Mouse (Mus musculus): ENCODE measurements at regions not wholly inside any gene's neighbourhood (a gene's known extent, or its start where the extent isn't known, plus 50 kb on each side); places are given as distances from the start of the nearest gene placed in this dataset.

DNA sequence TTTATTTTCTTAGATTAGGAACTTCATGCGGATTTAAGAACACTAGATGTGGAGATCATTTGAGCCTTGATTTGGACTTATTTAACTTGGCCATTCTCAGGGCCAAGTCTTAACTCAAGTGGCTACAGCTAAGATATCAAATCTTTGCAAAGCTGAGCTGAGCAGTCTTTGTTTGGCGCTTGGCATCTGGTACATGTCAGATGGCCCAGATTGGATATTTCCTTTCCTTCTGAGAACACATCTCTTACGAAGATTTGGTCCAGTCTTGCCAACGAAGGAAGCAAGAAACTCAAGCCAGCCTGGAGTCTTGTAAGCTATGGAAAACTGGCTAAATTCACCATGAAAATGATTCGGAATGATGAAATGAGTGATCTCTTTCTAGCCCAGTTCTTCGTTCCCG is 59.1 kb upstream of the Cdc42ep3 start:
- Histone ChIP-seq H3K4me3 (ENCODE audit: low read depth, low read length) (no peak overlapping the region), H3K27ac (replicated peaks; ENCODE audit: low read depth, low read length) (no peak overlapping the region), H3K4me2 (ENCODE audit: low read depth, low read length) (no peak overlapping the region), H3K9ac (ENCODE audit: low read depth, low read length) (no peak overlapping the region), H3K27me3 (replicated peaks; ENCODE audit: control insufficient read depth, insufficient read depth, low read length) (no peaks in the 10 kb centered on the region), H3K36me3 (ENCODE audit: control insufficient read depth, insufficient read depth, low read length) (no peaks in the 10 kb centered on the region), H3K9me3 (ENCODE audit: control insufficient read depth, low read length) (no peaks in the 10 kb centered on the region), H3K4me1 (ENCODE audit: control insufficient read depth, insufficient read depth, low read length) (no peaks in the 10 kb centered on the region)
- peak; percentile 70 for DNase-seq (ENCODE audit: low spot score)
- ATAC-seq (ENCODE audit: low read depth) = no peak
- WGBS = 83% methylated on average over 7 of the region's 7 CpGs

DNA sequence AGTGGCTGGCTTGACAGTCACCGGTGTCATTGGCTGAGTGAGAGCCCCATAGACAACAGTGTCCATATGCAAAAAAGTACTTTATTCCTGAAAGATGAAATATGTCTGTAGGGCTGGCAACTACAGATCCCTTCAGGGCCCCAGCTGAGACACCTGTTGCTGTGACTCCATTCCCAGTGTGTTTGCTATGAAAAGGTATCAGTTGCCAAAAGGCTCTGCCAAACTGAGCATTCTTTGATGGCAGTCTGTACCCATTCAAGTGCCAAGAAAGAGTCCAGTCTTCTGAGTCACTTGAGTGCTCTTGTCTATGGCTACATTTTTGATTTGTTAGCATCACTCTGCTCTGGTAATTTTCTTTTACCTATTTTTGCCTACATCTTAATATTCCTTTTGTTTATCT is 63.1 kb upstream of the Cdc42ep3 start:
- no peak overlapping the region for H3K9ac ChIP-seq (ENCODE audit: low read depth, low read length)
- no peaks in the 10 kb centered on the region for H3K36me3 ChIP-seq (ENCODE audit: control insufficient read depth, insufficient read depth, low read length)
- no peaks in the 10 kb centered on the region for H3K9me3 ChIP-seq (ENCODE audit: control insufficient read depth, low read length)
- no peak overlapping the region for H3K27ac ChIP-seq (replicated peaks; ENCODE audit: low read depth, low read length)
- ATAC-seq (ENCODE audit: low read depth) (no peak), DNase-seq (ENCODE audit: low spot score) (no peak)
- no peaks in the 10 kb centered on the region for H3K27me3 ChIP-seq (replicated peaks; ENCODE audit: control insufficient read depth, insufficient read depth, low read length)
- no peaks in the 10 kb centered on the region for H3K4me1 ChIP-seq (ENCODE audit: control insufficient read depth, insufficient read depth, low read length)
- WGBS = 94% methylated on average over 1 of the region's 1 CpGs
- H3K4me3 ChIP-seq (ENCODE audit: low read depth, low read length) = no peak overlapping the region
- no peak overlapping the region for H3K4me2 ChIP-seq (ENCODE audit: low read depth, low read length)

DNA sequence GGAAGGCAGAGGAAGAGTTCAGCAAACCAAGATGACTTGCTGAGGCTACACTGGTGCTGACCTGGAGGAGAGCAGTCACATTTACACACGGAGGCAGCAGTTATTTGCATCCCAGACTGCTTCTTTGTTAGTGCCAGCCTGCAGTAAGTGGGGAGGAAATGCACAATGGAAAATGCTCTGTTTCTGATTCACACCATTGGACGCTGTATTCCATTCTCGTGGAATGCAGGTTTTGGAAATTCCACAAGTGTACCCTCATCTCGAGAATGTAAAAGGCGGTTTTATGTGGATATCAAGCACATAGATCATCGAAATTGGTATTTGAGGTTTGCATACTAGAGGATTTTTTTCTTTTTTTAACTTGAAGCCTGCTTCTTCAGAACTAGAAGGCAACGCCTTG is 66.7 kb upstream of the Cdc42ep3 start:
- no peak for ATAC-seq (ENCODE audit: low read depth)

DNA sequence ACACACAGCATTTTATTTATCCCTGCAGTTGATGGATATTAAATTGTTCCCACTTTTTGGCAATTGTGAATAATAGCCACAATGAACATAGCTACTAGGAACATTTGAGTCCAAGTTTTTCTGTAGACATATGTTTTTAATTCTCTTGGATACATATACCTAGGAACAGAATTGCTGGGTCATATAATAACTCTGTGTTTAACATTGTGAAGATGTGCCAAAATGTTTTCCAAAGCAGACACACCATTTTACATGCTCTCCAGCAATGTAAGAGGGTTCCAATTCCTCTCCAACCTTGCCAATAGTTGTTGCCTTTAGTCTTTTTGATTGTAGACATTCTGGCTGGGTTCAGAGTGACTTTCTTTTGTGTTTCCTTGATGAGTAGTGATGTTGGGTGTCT is 84.3 kb upstream of the Cdc42ep3 start:
- Histone ChIP-seq H3K36me3 (ENCODE audit: control insufficient read depth, insufficient read depth, low read length) (no peaks in the 10 kb centered on the region), H3K4me3 (ENCODE audit: low read depth, low read length) (no peak overlapping the region), H3K4me1 (ENCODE audit: control insufficient read depth, insufficient read depth, low read length) (no peaks in the 10 kb centered on the region), H3K27me3 (replicated peaks; ENCODE audit: control insufficient read depth, insufficient read depth, low read length) (no peaks in the 10 kb centered on the region), H3K9me3 (ENCODE audit: control insufficient read depth, low read length) (no peaks in the 10 kb centered on the region), H3K9ac (ENCODE audit: low read depth, low read length) (no peak overlapping the region), H3K27ac (replicated peaks; ENCODE audit: low read depth, low read length) (no peak overlapping the region; the same call in 1 of the 2 replicates), H3K4me2 (ENCODE audit: low read depth, low read length) (no peak overlapping the region)
- ATAC-seq (ENCODE audit: low read depth) (no peak), DNase-seq (ENCODE audit: low spot score) (peak; percentile 85)

More for the DNA sequence above, 66.7 kb upstream of the Cdc42ep3 start:
- Histone ChIP-seq H3K4me1 (ENCODE audit: control insufficient read depth, insufficient read depth, low read length) (no peaks in the 10 kb centered on the region), H3K27me3 (replicated peaks; ENCODE audit: control insufficient read depth, insufficient read depth, low read length) (no peaks in the 10 kb centered on the region), H3K4me3 (ENCODE audit: low read depth, low read length) (no peak overlapping the region), H3K27ac (replicated peaks; ENCODE audit: low read depth, low read length) (no peak overlapping the region), H3K4me2 (ENCODE audit: low read depth, low read length) (no peak overlapping the region), H3K9me3 (ENCODE audit: control insufficient read depth, low read length) (no peaks in the 10 kb centered on the region), H3K36me3 (ENCODE audit: control insufficient read depth, insufficient read depth, low read length) (no peaks in the 10 kb centered on the region), H3K9ac (ENCODE audit: low read depth, low read length) (no peak overlapping the region)
- no peak for DNase-seq (ENCODE audit: low spot score)
- 56% methylated on average over 7 of the region's 7 CpGs for WGBS

DNA sequence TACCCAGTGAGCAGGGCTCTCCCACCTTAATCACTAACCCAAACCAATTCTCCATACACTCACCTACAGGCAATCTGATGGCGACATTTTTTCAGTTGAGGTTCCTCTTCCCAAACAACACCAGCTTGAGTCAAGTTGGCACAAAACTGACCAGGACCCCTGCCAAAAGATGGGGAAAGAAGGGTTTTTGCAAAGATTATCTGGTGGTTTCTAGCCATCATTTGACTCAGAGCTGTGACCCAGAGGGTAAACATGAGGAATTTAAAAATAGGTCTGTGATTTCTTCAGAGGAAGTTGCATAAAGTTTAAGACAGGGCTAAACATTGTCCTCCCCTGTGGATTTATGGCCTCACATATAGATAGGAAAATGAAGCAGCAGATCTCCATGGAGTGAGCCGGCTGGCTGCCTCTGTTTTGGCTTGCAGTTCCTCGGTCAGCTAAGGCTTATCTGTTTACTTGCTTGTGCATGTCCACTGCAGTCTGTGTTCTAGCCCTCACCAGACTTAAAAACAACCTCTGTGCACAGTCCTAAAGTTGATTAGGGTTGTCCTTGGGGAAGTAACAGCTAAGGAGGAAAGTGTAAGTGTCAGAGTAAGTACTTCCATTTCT is 87.7 kb upstream of the Cdc42ep3 start:
- H3K27me3 ChIP-seq (replicated peaks; ENCODE audit: control insufficient read depth, insufficient read depth, low read length) = no peaks in the 10 kb centered on the region
- 80% methylated on average over 3 of the region's 3 CpGs for WGBS
- no peak overlapping the region for H3K9ac ChIP-seq (ENCODE audit: low read depth, low read length)
- no peaks in the 10 kb centered on the region for H3K4me1 ChIP-seq (ENCODE audit: control insufficient read depth, insufficient read depth, low read length)
- no peak overlapping the region for H3K4me2 ChIP-seq (ENCODE audit: low read depth, low read length)
- DNase-seq (ENCODE audit: low spot score) (no peak), ATAC-seq (ENCODE audit: low read depth) (no peak)
- no peak overlapping the region for H3K4me3 ChIP-seq (ENCODE audit: low read depth, low read length)
- no peaks in the 10 kb centered on the region for H3K36me3 ChIP-seq (ENCODE audit: control insufficient read depth, insufficient read depth, low read length)
- no peaks in the 10 kb centered on the region for H3K9me3 ChIP-seq (ENCODE audit: control insufficient read depth, low read length)
- H3K27ac ChIP-seq (replicated peaks; ENCODE audit: low read depth, low read length) = no peak overlapping the region

DNA sequence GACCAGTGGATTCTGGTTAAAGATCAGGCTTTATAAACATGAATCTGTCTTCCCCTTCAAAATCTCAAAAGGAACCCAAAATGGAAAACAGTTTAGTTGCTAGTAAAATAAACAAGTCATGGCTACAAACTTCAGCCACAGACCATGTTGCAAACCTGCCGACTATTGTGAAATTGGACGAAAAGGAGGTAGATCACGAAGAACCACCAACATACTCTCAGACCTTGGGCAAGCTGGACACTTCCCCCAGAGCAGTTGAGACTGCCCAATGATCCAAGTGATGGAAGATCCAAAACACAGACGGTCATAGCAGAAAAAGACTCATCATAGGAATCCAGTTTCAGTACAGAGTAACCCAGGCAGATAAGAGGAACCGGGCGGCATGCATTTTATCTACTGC is 92.3 kb upstream of the Cdc42ep3 start:
- H3K4me3 ChIP-seq (ENCODE audit: low read depth, low read length) = no peak overlapping the region
- DNase-seq (ENCODE audit: low spot score) (no peak), ATAC-seq (ENCODE audit: low read depth) (no peak)
- no peak overlapping the region for H3K27ac ChIP-seq (replicated peaks; ENCODE audit: low read depth, low read length)
- no peaks in the 10 kb centered on the region for H3K36me3 ChIP-seq (ENCODE audit: control insufficient read depth, insufficient read depth, low read length)
- no peak overlapping the region for H3K9ac ChIP-seq (ENCODE audit: low read depth, low read length)
- no peaks in the 10 kb centered on the region for H3K27me3 ChIP-seq (replicated peaks; ENCODE audit: control insufficient read depth, insufficient read depth, low read length)
- WGBS = 92% methylated on average over 6 of the region's 6 CpGs
- H3K4me1 ChIP-seq (ENCODE audit: control insufficient read depth, insufficient read depth, low read length) = peaks cover 9% of the 10 kb centered on the region
- H3K9me3 ChIP-seq (ENCODE audit: control insufficient read depth, low read length) = no peaks in the 10 kb centered on the region
- no peak overlapping the region for H3K4me2 ChIP-seq (ENCODE audit: low read depth, low read length)

DNA sequence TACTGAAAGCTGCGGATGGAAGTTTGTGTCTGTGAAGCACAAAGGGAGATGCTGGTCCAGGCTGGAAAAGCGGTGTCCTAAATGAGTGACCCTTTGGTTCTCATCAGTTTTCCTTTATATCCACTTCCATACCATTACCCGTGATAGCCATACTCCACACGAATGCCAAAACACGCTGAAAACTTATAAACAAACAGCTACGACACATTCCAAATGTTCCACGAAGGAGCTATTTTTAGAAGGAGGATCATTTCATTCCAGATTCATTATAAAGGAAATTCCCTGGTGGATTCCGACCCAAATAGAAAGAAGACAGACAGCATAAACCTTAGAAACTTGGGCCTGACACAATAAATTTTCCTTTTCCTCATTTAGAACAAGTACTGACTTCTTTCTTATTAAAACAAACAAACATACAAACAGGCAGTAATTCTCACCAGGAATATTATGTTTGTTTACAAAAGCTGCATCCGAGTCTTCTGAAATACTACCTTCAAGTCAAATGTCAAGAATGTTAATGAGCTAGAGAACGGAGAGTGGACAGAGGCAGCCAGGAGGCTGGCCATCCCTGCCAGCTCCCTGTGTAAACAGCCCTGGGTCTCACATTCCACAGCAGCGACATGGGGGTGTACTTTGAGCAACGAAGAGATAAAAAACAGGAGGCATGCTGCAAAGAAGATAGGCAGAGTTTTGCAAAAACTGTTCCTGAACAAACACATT is 96.4 kb upstream of the Cdc42ep3 start:
- ATAC-seq (ENCODE audit: low read depth) = no peak
- H3K4me2 ChIP-seq (ENCODE audit: low read depth, low read length) = no peak overlapping the region
- H3K27me3 ChIP-seq (replicated peaks; ENCODE audit: control insufficient read depth, insufficient read depth, low read length) = no peaks in the 10 kb centered on the region
- DNase-seq (ENCODE audit: low spot score) = peak; percentile 45
- no peaks in the 10 kb centered on the region for H3K9me3 ChIP-seq (ENCODE audit: control insufficient read depth, low read length)
- H3K27ac ChIP-seq (replicated peaks; ENCODE audit: low read depth, low read length) = no peak overlapping the region
- H3K4me3 ChIP-seq (ENCODE audit: low read depth, low read length) = no peak overlapping the region
- no peaks in the 10 kb centered on the region for H3K36me3 ChIP-seq (ENCODE audit: control insufficient read depth, insufficient read depth, low read length)
- no peak overlapping the region for H3K9ac ChIP-seq (ENCODE audit: low read depth, low read length)
- H3K4me1 ChIP-seq (ENCODE audit: control insufficient read depth, insufficient read depth, low read length) = peaks cover 20% of the 10 kb centered on the region
- 19% methylated on average over 12 of the region's 12 CpGs for WGBS

DNA sequence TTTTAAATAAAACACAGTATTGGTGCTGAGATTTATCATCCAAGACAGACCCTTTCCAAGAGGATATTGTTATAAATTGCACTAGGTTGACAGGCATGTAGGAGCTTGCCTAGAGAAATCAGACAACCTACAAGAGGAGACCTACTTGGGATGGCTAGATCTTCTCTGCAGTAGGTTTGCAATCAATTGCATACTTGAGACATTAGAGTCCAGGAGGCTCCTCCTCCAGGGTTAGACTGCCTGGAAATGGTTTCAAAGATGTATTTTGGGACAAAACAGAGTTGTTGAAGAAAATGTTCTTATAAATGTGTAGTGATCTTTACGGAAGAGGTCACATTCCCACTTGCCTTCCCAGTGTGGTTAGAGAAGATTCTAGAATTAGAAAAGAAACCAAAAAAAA is 98.9 kb upstream of the Cdc42ep3 start:
- Histone ChIP-seq H3K27me3 (replicated peaks; ENCODE audit: control insufficient read depth, insufficient read depth, low read length) (no peaks in the 10 kb centered on the region), H3K9ac (ENCODE audit: low read depth, low read length) (no peak overlapping the region), H3K4me1 (ENCODE audit: control insufficient read depth, insufficient read depth, low read length) (peaks cover 25% of the 10 kb centered on the region), H3K4me3 (ENCODE audit: low read depth, low read length) (no peak overlapping the region), H3K27ac (replicated peaks; ENCODE audit: low read depth, low read length) (no peak overlapping the region), H3K36me3 (ENCODE audit: control insufficient read depth, insufficient read depth, low read length) (no peaks in the 10 kb centered on the region), H3K9me3 (ENCODE audit: control insufficient read depth, low read length) (no peaks in the 10 kb centered on the region), H3K4me2 (ENCODE audit: low read depth, low read length) (no peak overlapping the region)
- 67% methylated on average over 1 of the region's 1 CpGs for WGBS
- DNase-seq (ENCODE audit: low spot score) (no peak), ATAC-seq (ENCODE audit: low read depth) (no peak)

DNA sequence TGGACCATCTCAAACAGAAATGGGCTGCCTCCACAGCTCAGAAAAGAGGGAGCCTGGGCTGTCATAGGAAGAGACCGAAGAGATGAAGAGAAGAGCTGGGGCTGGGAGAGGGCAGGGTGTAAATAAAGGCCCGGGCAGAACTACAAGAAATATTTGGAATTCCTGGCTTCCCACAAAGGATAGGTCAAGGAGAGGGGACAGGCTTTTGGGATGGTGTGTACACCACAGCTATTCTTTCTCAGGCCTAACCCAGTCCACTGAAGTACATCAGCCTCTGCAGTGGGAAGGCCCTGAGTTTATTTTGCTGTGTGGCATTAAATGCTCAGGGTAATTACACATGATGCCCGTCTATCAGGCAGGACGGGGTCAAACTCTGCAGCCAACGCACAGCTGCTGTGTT is 99.6 kb upstream of the Cdc42ep3 start:
- ATAC-seq (ENCODE audit: low read depth) = peak; percentile 79; the same call in 1 of the 2 replicates
- H3K36me3 ChIP-seq (ENCODE audit: control insufficient read depth, insufficient read depth, low read length) = no peaks in the 10 kb centered on the region
- peaks cover 25% of the 10 kb centered on the region for H3K4me1 ChIP-seq (ENCODE audit: control insufficient read depth, insufficient read depth, low read length)
- no peak overlapping the region for H3K9ac ChIP-seq (ENCODE audit: low read depth, low read length)
- no peak overlapping the region for H3K4me3 ChIP-seq (ENCODE audit: low read depth, low read length)
- 14% methylated on average over 5 of the region's 5 CpGs for WGBS
- H3K4me2 ChIP-seq (ENCODE audit: low read depth, low read length) = no peak overlapping the region
- H3K27ac ChIP-seq (replicated peaks; ENCODE audit: low read depth, low read length) = peak overlapping the region; percentile 46; the same call in 1 of the 2 replicates
- peak; percentile 62 for DNase-seq (ENCODE audit: low spot score)
- H3K27me3 ChIP-seq (replicated peaks; ENCODE audit: control insufficient read depth, insufficient read depth, low read length) = no peaks in the 10 kb centered on the region
- no peaks in the 10 kb centered on the region for H3K9me3 ChIP-seq (ENCODE audit: control insufficient read depth, low read length)
